Mouse (Mus musculus): ENCODE measurements at regions not wholly inside any gene's neighbourhood (a gene's known extent, or its start where the extent isn't known, plus 50 kb on each side); places are given as distances from the start of the nearest gene placed in this dataset.

GRCm38 (mm10) chr8:89453724-89454123 lies 409.8 kb upstream of the Sall1 start:
- TF ChIP-seq CTCF (IDR thresholded peaks at IDR 0.05; ENCODE audit: low read depth): no peak
- TF ChIP-seq EP300 (IDR thresholded peaks at IDR 0.05; ENCODE audit: low read depth): no peak
